Mouse (Mus musculus): ENCODE results near the gene Cdpf1. TPM values are rescaled to one million over a fixed set of nuclear protein-coding genes. Genes with fewer than 3 reads are reported as not detected.

Cdpf1 gene
- polyA plus RNA-seq, 1 experiment from 2014 or later: 21.0 TPM

GRCm38 (mm10) chr15:85810462-85810805 is 1.1 kb downstream of the Cdpf1 start:
- Histone ChIP-seq H3K9me3 (ENCODE audit: control insufficient read depth, low read length) (no peaks in the 10 kb centered on the region), H3K4me3 (replicated peaks; ENCODE audit: low read length) (peak overlapping the region; percentile 79; the same call in 1 of the 2 replicates), H3K9ac (peak overlapping the region; percentile 82; the same call in 1 of the 2 replicates), H3K36me3 (replicated peaks; ENCODE audit: control insufficient read depth, insufficient read depth) (no peaks in the 10 kb centered on the region), H3K27me3 (ENCODE audit: control insufficient read depth, insufficient read depth, low read length) (no peaks in the 10 kb centered on the region), H3K27ac (no peak overlapping the region), H3K4me1 (replicated peaks; ENCODE audit: control insufficient read depth, insufficient read depth, low read length) (peaks cover 12% of the 10 kb centered on the region; the same call in 1 of the 2 replicates), H3K4me2 (replicated peaks) (peak overlapping the region; percentile 91)
- ATAC-seq (ENCODE audit: low FRiP score) (no peak), DNase-seq (ENCODE audit: low spot score) (no peak)
- 88% methylated on average over 5 of the region's 5 CpGs for WGBS

- Histone ChIP-seq H3K9me3 (ENCODE audit: control insufficient read depth, low read length) (no peaks in the 10 kb centered on the region), H3K9ac (0 out of 2 replicates have a peak overlapping the region, but pooled peaks have one; percentile 6), H3K4me1 (replicated peaks; ENCODE audit: control insufficient read depth, insufficient read depth, low read length) (peaks cover 12% of the 10 kb centered on the region; the same call in 1 of the 2 replicates), H3K27me3 (ENCODE audit: control insufficient read depth, insufficient read depth, low read length) (no peaks in the 10 kb centered on the region), H3K4me3 (replicated peaks; ENCODE audit: low read length) (no peak overlapping the region), H3K36me3 (replicated peaks; ENCODE audit: control insufficient read depth, insufficient read depth) (no peaks in the 10 kb centered on the region), H3K27ac (no peak overlapping the region), H3K4me2 (replicated peaks) (no peak overlapping the region)
- 89% methylated on average over 12 of the region's 12 CpGs for WGBS
- ATAC-seq (ENCODE audit: low FRiP score) (no peak), DNase-seq (ENCODE audit: low spot score) (no peak)
Observed at GRCm38 (mm10) chr15:85809091-85809490, 2.4 kb downstream of the Cdpf1 start.

GRCm38 (mm10) chr15:85808434-85808833 is 3.1 kb downstream of the Cdpf1 start:
- Histone ChIP-seq H3K4me1 (replicated peaks; ENCODE audit: control insufficient read depth, insufficient read depth, low read length) (peaks cover 12% of the 10 kb centered on the region; the same call in 1 of the 2 replicates), H3K27ac (no peak overlapping the region), H3K36me3 (replicated peaks; ENCODE audit: control insufficient read depth, insufficient read depth) (no peaks in the 10 kb centered on the region), H3K9me3 (ENCODE audit: control insufficient read depth, low read length) (no peaks in the 10 kb centered on the region), H3K9ac (no peak overlapping the region), H3K4me3 (replicated peaks; ENCODE audit: low read length) (no peak overlapping the region), H3K27me3 (ENCODE audit: control insufficient read depth, insufficient read depth, low read length) (no peaks in the 10 kb centered on the region), H3K4me2 (replicated peaks) (no peak overlapping the region)
- no peak for DNase-seq (ENCODE audit: low spot score)
- WGBS: 54% methylated on average over 8 of the region's 8 CpGs
- ATAC-seq (ENCODE audit: low FRiP score): no peak

GRCm38 (mm10) chr15:85808031-85808430 is 3.5 kb downstream of the Cdpf1 start:
- H3K27ac ChIP-seq: no peak overlapping the region
- H3K27me3 ChIP-seq (ENCODE audit: control insufficient read depth, insufficient read depth, low read length): no peaks in the 10 kb centered on the region
- DNase-seq (ENCODE audit: low spot score) (no peak), ATAC-seq (ENCODE audit: low FRiP score) (no peak)
- no peaks in the 10 kb centered on the region for H3K36me3 ChIP-seq (replicated peaks; ENCODE audit: control insufficient read depth, insufficient read depth)
- H3K9me3 ChIP-seq (ENCODE audit: control insufficient read depth, low read length): no peaks in the 10 kb centered on the region
- no peak overlapping the region for H3K9ac ChIP-seq
- no peak overlapping the region for H3K4me2 ChIP-seq (replicated peaks)
- H3K4me1 ChIP-seq (replicated peaks; ENCODE audit: control insufficient read depth, insufficient read depth, low read length): peaks cover 12% of the 10 kb centered on the region; the same call in 1 of the 2 replicates
- WGBS: 77% methylated on average over 6 of the region's 6 CpGs
- no peak overlapping the region for H3K4me3 ChIP-seq (replicated peaks; ENCODE audit: low read length)

- 84% methylated on average over 4 of the region's 4 CpGs for WGBS
Observed at GRCm38 (mm10) chr15:85807404-85807803, 4.1 kb downstream of the Cdpf1 start.

GRCm38 (mm10) chr15:85806886-85807285 is 4.6 kb downstream of the Cdpf1 start:
- DNase-seq (ENCODE audit: low spot score): no peak
- no peak for ATAC-seq (ENCODE audit: low FRiP score)
- 79% methylated on average over 4 of the region's 4 CpGs for WGBS
- H3K9ac ChIP-seq: no peak overlapping the region
- H3K27me3 ChIP-seq (ENCODE audit: control insufficient read depth, insufficient read depth, low read length): no peaks in the 10 kb centered on the region
- H3K27ac ChIP-seq: no peak overlapping the region
- H3K4me2 ChIP-seq (replicated peaks): no peak overlapping the region
- no peak overlapping the region for H3K4me3 ChIP-seq (replicated peaks; ENCODE audit: low read length)
- no peaks in the 10 kb centered on the region for H3K36me3 ChIP-seq (replicated peaks; ENCODE audit: control insufficient read depth, insufficient read depth)
- H3K9me3 ChIP-seq (ENCODE audit: control insufficient read depth, low read length): no peaks in the 10 kb centered on the region
- H3K4me1 ChIP-seq (replicated peaks; ENCODE audit: control insufficient read depth, insufficient read depth, low read length): peaks cover 7% of the 10 kb centered on the region; the same call in 1 of the 2 replicates

More at GRCm38 (mm10) chr15:85807404-85807803, 4.1 kb downstream of the Cdpf1 start:
- Histone ChIP-seq H3K4me1 (replicated peaks; ENCODE audit: control insufficient read depth, insufficient read depth, low read length) (peaks cover 12% of the 10 kb centered on the region; the same call in 1 of the 2 replicates), H3K4me3 (replicated peaks; ENCODE audit: low read length) (no peak overlapping the region), H3K4me2 (replicated peaks) (no peak overlapping the region), H3K9me3 (ENCODE audit: control insufficient read depth, low read length) (no peaks in the 10 kb centered on the region), H3K36me3 (replicated peaks; ENCODE audit: control insufficient read depth, insufficient read depth) (no peaks in the 10 kb centered on the region), H3K27ac (no peak overlapping the region), H3K27me3 (ENCODE audit: control insufficient read depth, insufficient read depth, low read length) (no peaks in the 10 kb centered on the region), H3K9ac (no peak overlapping the region)
- ATAC-seq (ENCODE audit: low FRiP score) (no peak), DNase-seq (ENCODE audit: low spot score) (no peak)

- no peak overlapping the region for H3K9ac ChIP-seq
- no peaks in the 10 kb centered on the region for H3K27me3 ChIP-seq (ENCODE audit: control insufficient read depth, insufficient read depth, low read length)
- no peak for ATAC-seq (ENCODE audit: low FRiP score)
- no peaks in the 10 kb centered on the region for H3K36me3 ChIP-seq (replicated peaks; ENCODE audit: control insufficient read depth, insufficient read depth)
- WGBS: 88% methylated on average over 2 of the region's 2 CpGs
- no peaks in the 10 kb centered on the region for H3K9me3 ChIP-seq (ENCODE audit: control insufficient read depth, low read length)
- H3K4me1 ChIP-seq (replicated peaks; ENCODE audit: control insufficient read depth, insufficient read depth, low read length): no peaks in the 10 kb centered on the region
- H3K27ac ChIP-seq: no peak overlapping the region
- no peak overlapping the region for H3K4me2 ChIP-seq (replicated peaks)
- DNase-seq (ENCODE audit: low spot score): peak; percentile 24
- H3K4me3 ChIP-seq (replicated peaks; ENCODE audit: low read length): no peak overlapping the region
Observed at GRCm38 (mm10) chr15:85802931-85803330, 8.6 kb downstream of the Cdpf1 start.

- Histone ChIP-seq H3K4me1 (replicated peaks; ENCODE audit: control insufficient read depth, insufficient read depth, low read length) (no peaks in the 10 kb centered on the region), H3K9ac (no peak overlapping the region), H3K9me3 (ENCODE audit: control insufficient read depth, low read length) (no peaks in the 10 kb centered on the region), H3K4me2 (replicated peaks) (no peak overlapping the region), H3K27me3 (ENCODE audit: control insufficient read depth, insufficient read depth, low read length) (no peaks in the 10 kb centered on the region), H3K4me3 (replicated peaks; ENCODE audit: low read length) (no peak overlapping the region), H3K36me3 (replicated peaks; ENCODE audit: control insufficient read depth, insufficient read depth) (no peaks in the 10 kb centered on the region), H3K27ac (no peak overlapping the region)
- DNase-seq (ENCODE audit: low spot score) (no peak), ATAC-seq (ENCODE audit: low FRiP score) (no peak)
- 94% methylated on average over 8 of the region's 8 CpGs for WGBS
Observed at GRCm38 (mm10) chr15:85798676-85799075, 12.8 kb downstream of the Cdpf1 start.

GRCm38 (mm10) chr15:85795516-85795915 is 16.0 kb downstream of the Cdpf1 start:
- no peaks in the 10 kb centered on the region for H3K27me3 ChIP-seq (ENCODE audit: control insufficient read depth, insufficient read depth, low read length)
- H3K4me3 ChIP-seq (replicated peaks; ENCODE audit: low read length): no peak overlapping the region
- ATAC-seq (ENCODE audit: low FRiP score) (no peak), DNase-seq (ENCODE audit: low spot score) (no peak)
- no peak overlapping the region for H3K9ac ChIP-seq
- no peaks in the 10 kb centered on the region for H3K36me3 ChIP-seq (replicated peaks; ENCODE audit: control insufficient read depth, insufficient read depth)
- H3K4me2 ChIP-seq (replicated peaks): no peak overlapping the region
- H3K9me3 ChIP-seq (ENCODE audit: control insufficient read depth, low read length): no peaks in the 10 kb centered on the region
- no peak overlapping the region for H3K27ac ChIP-seq
- WGBS: 84% methylated on average over 6 of the region's 6 CpGs
- no peaks in the 10 kb centered on the region for H3K4me1 ChIP-seq (replicated peaks; ENCODE audit: control insufficient read depth, insufficient read depth, low read length)

GRCm38 (mm10) chr15:85792819-85793218 is 18.7 kb downstream of the Cdpf1 start:
- Histone ChIP-seq H3K9me3 (ENCODE audit: control insufficient read depth, low read length) (no peaks in the 10 kb centered on the region), H3K4me1 (replicated peaks; ENCODE audit: control insufficient read depth, insufficient read depth, low read length) (no peaks in the 10 kb centered on the region), H3K9ac (no peak overlapping the region), H3K4me3 (replicated peaks; ENCODE audit: low read length) (no peak overlapping the region), H3K27me3 (ENCODE audit: control insufficient read depth, insufficient read depth, low read length) (no peaks in the 10 kb centered on the region), H3K4me2 (replicated peaks) (no peak overlapping the region), H3K36me3 (replicated peaks; ENCODE audit: control insufficient read depth, insufficient read depth) (no peaks in the 10 kb centered on the region), H3K27ac (no peak overlapping the region)
- 68% methylated on average over 1 of the region's 1 CpGs for WGBS
- ATAC-seq (ENCODE audit: low FRiP score): no peak
- DNase-seq (ENCODE audit: low spot score): peak; percentile 24

Data from hindbrain, embryonic 14.5 days (tissue).